Mouse (Mus musculus): ENCODE measurements around the gene Rab30.
A peak's percentile ranks its signal among the peaks of the same experiment; 100 is the strongest.
"Not testable (repeated sequence)": the region's sequence is repeated elsewhere in the genome, so short reads cannot be mapped to it uniquely, and the experiment has no call there.

Gene Rab30

GRCm38 (mm10) chr7:92750395-92750794, 9.0 kb downstream of the Rab30 start:
- no peak for DNase-seq (ENCODE audit: low spot score in 2 of 2)

- no peak for DNase-seq (ENCODE audit: low spot score in 2 of 2)
Measured at GRCm38 (mm10) chr7:92758067-92758466, 16.7 kb downstream of the Rab30 start.

- DNase-seq (ENCODE audit: low spot score in 2 of 2) = no peak
Measured at GRCm38 (mm10) chr7:92760651-92761050, 19.2 kb downstream of the Rab30 start.

- no peak for DNase-seq (ENCODE audit: low spot score in 2 of 2)
Measured at GRCm38 (mm10) chr7:92761161-92761560, 19.8 kb downstream of the Rab30 start.

- DNase-seq (ENCODE audit: low spot score in 2 of 2) = no peak
Measured at GRCm38 (mm10) chr7:92765426-92765825, 24.0 kb downstream of the Rab30 start.

GRCm38 (mm10) chr7:92766096-92767090, 25.0 kb downstream of the Rab30 start:
- DNase-seq (ENCODE audit: low spot score in 2 of 2) = no peak

- DNase-seq (ENCODE audit: low spot score in 2 of 2) = not testable (repeated sequence)
Measured at GRCm38 (mm10) chr7:92768116-92768515, 26.7 kb downstream of the Rab30 start.

GRCm38 (mm10) chr7:92768859-92769258, 27.5 kb downstream of the Rab30 start:
- DNase-seq (ENCODE audit: low spot score in 2 of 2) = no peak

GRCm38 (mm10) chr7:92773006-92773405, 31.6 kb downstream of the Rab30 start:
- DNase-seq (ENCODE audit: low spot score in 2 of 2) = no peak

GRCm38 (mm10) chr7:92773596-92773995, 32.2 kb downstream of the Rab30 start:
- no peak for DNase-seq (ENCODE audit: low spot score in 2 of 2)

- DNase-seq (ENCODE audit: low spot score in 2 of 2) = no peak
Measured at GRCm38 (mm10) chr7:92774741-92775140, 33.3 kb downstream of the Rab30 start.

GRCm38 (mm10) chr7:92775703-92776102, 34.3 kb downstream of the Rab30 start:
- DNase-seq (ENCODE audit: low spot score in 2 of 2) = no peak

GRCm38 (mm10) chr7:92776647-92777046, 35.2 kb downstream of the Rab30 start:
- no peak for DNase-seq (ENCODE audit: low spot score in 2 of 2)

- peak; percentile 40 to 56 for DNase-seq (ENCODE audit: low spot score in 2 of 2)
Measured at GRCm38 (mm10) chr7:92777108-92777973, 35.9 kb downstream of the Rab30 start.

- no peak for DNase-seq (ENCODE audit: low spot score in 2 of 2)
Measured at GRCm38 (mm10) chr7:92779058-92779457, 37.7 kb downstream of the Rab30 start.

- DNase-seq (ENCODE audit: low spot score in 2 of 2) = no peak
Measured at GRCm38 (mm10) chr7:92781361-92781760, 40.0 kb downstream of the Rab30 start.

GRCm38 (mm10) chr7:92781948-92782347, 40.5 kb downstream of the Rab30 start:
- DNase-seq (ENCODE audit: low spot score in 2 of 2) = no peak

- DNase-seq (ENCODE audit: low spot score in 2 of 2) = no peak
Measured at GRCm38 (mm10) chr7:92782511-92782910, 41.1 kb downstream of the Rab30 start.

GRCm38 (mm10) chr7:92783166-92783806, 41.9 kb downstream of the Rab30 start:
- no peak for DNase-seq (ENCODE audit: low spot score in 2 of 2)

- no peak for DNase-seq (ENCODE audit: low spot score in 2 of 2)
Measured at GRCm38 (mm10) chr7:92783914-92784313, 42.5 kb downstream of the Rab30 start.

- no peak for DNase-seq (ENCODE audit: low spot score in 2 of 2)
Measured at GRCm38 (mm10) chr7:92795749-92796148, 54.3 kb downstream of the Rab30 start.

- no peak for DNase-seq (ENCODE audit: low spot score in 2 of 2)
Measured at GRCm38 (mm10) chr7:92796813-92797212, 55.4 kb downstream of the Rab30 start.

Data from frontal cortex, postnatal 14 days (tissue).